Mouse (Mus musculus) gastrocnemius, postnatal 10 days (tissue): ENCODE results near the gene Itpr1. TPM values are rescaled to one million over a fixed set of nuclear protein-coding genes. Genes with fewer than 3 reads are reported as not detected.
A peak's percentile ranks its signal among the peaks of the same experiment; 100 is the strongest.

Experiments
- DNase-seq: peaks from one replicate; pipeline ENCODE4 v3.0.0; 2021; ENCODE audit warnings: mixed read lengths
- total RNA-seq, 2 experiments: library from RNA; stranded (reverse); gene quantifications; 2 replicates each; pipeline ENCODE4 v1.2.3; 2021

Itpr1 gene
- total RNA-seq, 2 experiments from 2014 or later = 19.7 to 30.6 TPM

GRCm38 (mm10) chr6:108517241-108517981 is 304.5 kb downstream of the Itpr1 start:
- DNase-seq = no peak

GRCm38 (mm10) chr6:108517986-108518385 is 305.1 kb downstream of the Itpr1 start:
- no peak for DNase-seq

- no peak for DNase-seq
These were observed 305.7 kb downstream of the Itpr1 start for GRCm38 (mm10) chr6:108518552-108518951.

GRCm38 (mm10) chr6:108519327-108519726 is 306.4 kb downstream of the Itpr1 start:
- DNase-seq = no peak

GRCm38 (mm10) chr6:108523956-108524616 is 311.2 kb downstream of the Itpr1 start:
- no peak for DNase-seq

GRCm38 (mm10) chr6:108524617-108525010 is 311.7 kb downstream of the Itpr1 start:
- DNase-seq = no peak

- DNase-seq = no peak
These were observed 314.7 kb downstream of the Itpr1 start for GRCm38 (mm10) chr6:108527560-108527959.

GRCm38 (mm10) chr6:108527993-108528392 is 315.1 kb downstream of the Itpr1 start:
- DNase-seq = no peak

GRCm38 (mm10) chr6:108529150-108529549 is 316.3 kb downstream of the Itpr1 start:
- DNase-seq = no peak

GRCm38 (mm10) chr6:108530781-108531323 is 318.0 kb downstream of the Itpr1 start:
- DNase-seq = no peak

GRCm38 (mm10) chr6:108531324-108532311 is 318.7 kb downstream of the Itpr1 start:
- no peak for DNase-seq

- peak; percentile 63 for DNase-seq
These were observed 319.7 kb downstream of the Itpr1 start for GRCm38 (mm10) chr6:108532486-108533179.

- DNase-seq = no peak
These were observed 321.2 kb downstream of the Itpr1 start for GRCm38 (mm10) chr6:108534139-108534538.

GRCm38 (mm10) chr6:108534596-108534995 is 321.7 kb downstream of the Itpr1 start:
- no peak for DNase-seq

- no peak for DNase-seq
These were observed 322.4 kb downstream of the Itpr1 start for GRCm38 (mm10) chr6:108535309-108535708.

GRCm38 (mm10) chr6:108536546-108537317 is 323.8 kb downstream of the Itpr1 start:
- DNase-seq = no peak

- DNase-seq = no peak
These were observed 325.5 kb downstream of the Itpr1 start for GRCm38 (mm10) chr6:108538406-108538805.

- DNase-seq = no peak
These were observed 327.5 kb downstream of the Itpr1 start for GRCm38 (mm10) chr6:108540441-108540840.

- no peak for DNase-seq
These were observed 332.0 kb downstream of the Itpr1 start for GRCm38 (mm10) chr6:108544917-108545316.

- no peak for DNase-seq
These were observed 332.6 kb downstream of the Itpr1 start for GRCm38 (mm10) chr6:108545464-108545863.

- no peak for DNase-seq
These were observed 335.5 kb downstream of the Itpr1 start for GRCm38 (mm10) chr6:108548413-108548812.
